Mouse (Mus musculus) kidney, adult 9 months (tissue): ENCODE data around the gene Aif1.
A peak's percentile ranks its signal among the peaks of the same experiment; 100 is the strongest.
"Not testable (repeated sequence)": the region's sequence is repeated elsewhere in the genome, so short reads cannot be mapped to it uniquely, and the experiment has no call there.

Experiments used
- DNase-seq: peaks from one replicate; pipeline ENCODE4 v3.0.0; 2022

Aif1 gene

DNA sequence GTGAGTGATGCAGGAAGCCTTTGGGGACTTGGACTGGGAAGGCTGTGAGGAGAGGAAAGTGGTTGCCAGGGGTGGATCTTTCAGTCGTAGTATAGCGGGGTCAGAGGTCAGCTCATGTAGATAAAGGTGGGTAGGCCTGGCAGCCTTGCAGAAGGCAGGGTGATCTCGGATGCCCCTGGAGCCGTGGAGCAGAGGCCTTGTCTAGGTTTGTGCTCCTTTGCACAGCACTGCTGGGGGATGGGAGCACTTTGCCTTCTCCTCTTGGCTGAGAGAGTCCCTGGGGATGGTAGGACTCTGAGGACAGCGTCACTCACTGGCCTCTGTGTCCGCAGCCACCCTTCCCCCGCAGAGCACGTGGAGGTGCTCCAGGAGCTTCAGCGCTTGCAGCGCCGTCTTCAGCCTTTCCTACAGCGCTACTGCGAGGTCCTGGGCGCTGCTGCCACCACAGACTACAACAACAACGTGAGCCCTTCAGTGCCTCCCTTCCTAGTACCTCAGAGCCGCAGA lies 35.3 kb downstream of the Aif1 start:
- DNase-seq: no peak

- no peak for DNase-seq
Measured at GRCm38 (mm10) chr17:35139269-35139668, 36.6 kb downstream of the Aif1 start.

DNA sequence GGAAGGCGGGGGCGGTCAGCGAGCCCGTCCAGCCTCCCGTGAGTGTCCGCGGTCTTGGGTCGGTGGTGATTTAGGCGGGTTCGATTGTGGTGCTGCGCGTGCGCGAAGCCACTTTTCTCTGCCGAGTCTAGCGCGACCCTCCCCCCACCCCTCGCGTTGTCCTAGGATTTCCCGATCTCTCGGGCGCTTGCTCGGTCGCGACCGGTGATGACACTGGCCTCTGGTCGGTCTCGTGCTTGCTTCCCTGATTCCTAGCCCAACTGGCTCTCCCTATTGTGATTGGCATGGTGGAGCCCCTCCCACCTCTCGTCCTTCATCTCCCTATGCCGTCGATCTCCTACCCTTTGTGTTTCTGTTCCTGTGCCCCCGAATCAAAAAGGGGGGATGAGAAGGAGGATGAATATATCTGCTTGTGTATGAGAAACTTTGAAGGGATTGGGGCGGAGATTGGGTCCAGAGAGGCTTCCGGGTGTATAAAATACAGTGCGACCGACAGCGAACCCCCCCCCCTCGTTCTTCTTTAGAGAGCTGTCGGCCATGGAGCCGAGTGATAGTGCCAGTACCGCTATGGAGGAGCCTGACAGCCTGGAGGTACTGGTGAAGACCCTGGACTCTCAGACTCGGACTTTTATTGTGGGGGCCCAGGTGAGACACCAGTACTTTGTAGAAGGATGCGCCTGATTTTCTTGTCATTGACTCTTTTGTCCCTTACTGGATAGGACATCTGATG lies 40.1 kb downstream of the Aif1 start:
- DNase-seq: no peak

DNA sequence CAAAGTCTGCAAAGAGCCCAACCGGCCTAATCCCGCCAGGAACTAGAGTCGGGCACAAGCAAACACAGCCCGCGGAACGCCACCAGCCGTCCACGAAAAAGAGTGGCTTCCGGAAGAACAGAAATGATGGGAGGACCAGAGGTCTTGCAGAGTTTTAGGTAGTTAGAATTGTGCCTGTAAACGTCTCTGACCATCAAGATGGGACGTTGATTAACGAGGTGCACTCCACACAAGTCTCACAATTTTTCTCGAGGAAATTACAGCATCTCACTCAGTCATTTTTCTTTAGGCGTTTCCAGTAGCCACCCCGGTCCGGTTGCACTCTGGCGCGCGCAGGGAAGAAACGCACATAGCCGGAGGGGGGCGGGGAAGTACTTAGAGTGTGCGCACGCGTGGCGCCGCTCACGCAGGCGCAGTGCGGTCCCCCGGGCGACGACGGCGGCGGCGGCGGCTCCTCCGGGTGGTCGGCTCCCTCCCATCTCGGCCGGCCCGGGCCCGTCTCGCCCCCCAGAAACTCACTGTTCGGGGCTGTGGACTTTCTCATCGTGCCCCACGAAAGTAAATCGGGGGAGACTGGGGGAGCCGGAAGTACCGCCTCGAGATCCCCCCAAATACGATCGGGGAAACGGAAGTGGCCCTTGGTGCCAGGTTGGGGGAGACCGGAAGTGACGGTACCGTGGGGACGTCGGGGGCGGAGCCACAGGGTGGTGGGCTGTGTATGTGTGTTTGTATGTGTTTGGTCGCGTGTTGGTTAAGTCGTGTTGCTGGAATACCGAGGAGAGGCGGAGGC lies 40.9 kb downstream of the Aif1 start, which contains the start of gene Bag6:
Gene Bag6, plus strand, starts transcription at position 378 of the 790 bp plus-strand sequence.
- peak; percentile 96 for DNase-seq

DNA sequence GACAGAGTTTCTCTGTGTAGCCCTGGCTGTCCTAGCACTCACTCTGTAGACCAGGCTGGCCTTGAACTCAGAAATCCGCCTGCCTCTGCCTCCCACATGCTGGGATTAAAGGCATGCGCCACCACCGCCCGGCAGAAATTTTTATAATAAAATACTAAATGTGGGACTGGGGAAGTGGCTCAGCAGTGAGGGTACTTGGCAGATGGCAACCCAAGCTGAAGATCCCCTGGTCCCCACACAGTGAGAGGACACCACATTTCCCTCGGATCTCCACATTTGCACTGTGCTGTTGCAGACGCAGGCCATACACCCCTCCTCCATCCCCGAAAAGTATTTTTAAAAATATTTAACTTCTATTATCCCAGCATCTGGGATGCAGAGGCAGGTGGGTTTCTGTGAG lies 42.4 kb downstream of the Aif1 start:
- DNase-seq: no peak

GRCm38 (mm10) chr17:35132174-35132560 lies 43.7 kb downstream of the Aif1 start:
- DNase-seq: no peak

- peak; percentile 70 for DNase-seq
Measured at GRCm38 (mm10) chr17:35131500-35132173, 44.2 kb downstream of the Aif1 start, which contains the start of gene Apom. TSS of gene Apom (minus strand) at chr17:35132050.

DNA sequence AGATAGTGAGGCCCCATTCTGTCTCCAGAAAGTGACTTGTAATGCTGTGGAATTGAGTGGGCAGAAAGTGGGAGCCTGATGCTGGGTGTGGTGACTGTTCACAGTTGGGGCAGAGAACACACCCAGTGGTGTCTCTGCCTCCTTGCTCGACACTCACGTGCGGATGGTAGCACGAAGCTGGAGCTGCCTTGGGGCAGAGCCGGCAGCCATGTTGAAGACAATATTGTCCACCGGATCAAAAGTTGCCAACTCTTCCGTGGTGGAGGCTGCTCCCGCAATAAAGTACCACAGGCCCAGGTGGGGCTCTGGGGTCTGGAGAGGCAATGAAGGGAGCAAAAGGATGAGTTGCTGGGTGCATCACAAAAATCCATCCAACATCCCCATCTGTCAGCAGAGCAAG lies 44.8 kb downstream of the Aif1 start:
- DNase-seq: no peak

GRCm38 (mm10) chr17:35128996-35129395 lies 46.9 kb downstream of the Aif1 start:
- DNase-seq: no peak

GRCm38 (mm10) chr17:35127017-35127416 lies 48.9 kb downstream of the Aif1 start:
- no peak for DNase-seq

DNA sequence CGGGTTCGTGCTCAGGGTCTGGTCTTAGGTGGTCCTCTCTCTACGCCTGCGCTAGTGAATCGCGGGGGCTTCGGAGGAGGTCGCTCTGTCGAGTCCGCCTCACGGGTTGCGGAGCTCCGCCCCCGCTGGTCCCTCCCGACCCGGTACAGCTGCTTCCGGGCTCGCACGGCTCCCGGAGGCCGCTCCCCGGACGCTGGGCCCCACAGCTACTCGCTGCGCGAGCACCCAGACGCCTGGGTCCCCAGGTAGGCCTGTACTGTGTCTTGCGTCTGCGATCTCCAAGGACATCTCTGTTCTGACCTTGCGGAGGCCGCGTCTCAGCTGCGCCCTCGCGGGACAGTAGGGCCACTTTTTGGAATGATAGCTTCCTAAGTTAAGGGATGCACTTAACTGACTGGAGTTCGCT lies 49.7 kb downstream of the Aif1 start, which contains the start of gene D17H6S53E:
Gene D17H6S53E, plus strand, starts transcription at position 168 of the 406 bp plus-strand sequence.
- DNase-seq: peak; percentile 74

DNA sequence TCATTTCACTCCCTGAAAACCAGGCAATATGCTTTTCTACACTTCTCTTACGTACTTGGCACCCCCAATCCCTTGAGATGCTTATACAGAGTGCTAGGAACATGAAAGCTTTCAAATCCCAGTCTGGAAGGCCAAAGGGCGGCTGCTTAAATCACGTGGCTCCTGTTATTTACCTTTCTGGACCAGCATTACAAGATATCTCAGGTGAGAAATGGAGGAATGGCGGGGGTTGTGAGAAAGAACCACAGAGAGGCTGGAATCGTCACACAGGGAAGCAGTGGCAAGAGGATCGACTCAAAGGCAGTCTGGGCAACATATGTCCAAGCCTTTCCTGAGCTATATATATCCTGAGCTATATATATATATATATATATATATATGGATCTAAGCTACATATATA lies 50.3 kb downstream of the Aif1 start:
- DNase-seq: no peak

DNA sequence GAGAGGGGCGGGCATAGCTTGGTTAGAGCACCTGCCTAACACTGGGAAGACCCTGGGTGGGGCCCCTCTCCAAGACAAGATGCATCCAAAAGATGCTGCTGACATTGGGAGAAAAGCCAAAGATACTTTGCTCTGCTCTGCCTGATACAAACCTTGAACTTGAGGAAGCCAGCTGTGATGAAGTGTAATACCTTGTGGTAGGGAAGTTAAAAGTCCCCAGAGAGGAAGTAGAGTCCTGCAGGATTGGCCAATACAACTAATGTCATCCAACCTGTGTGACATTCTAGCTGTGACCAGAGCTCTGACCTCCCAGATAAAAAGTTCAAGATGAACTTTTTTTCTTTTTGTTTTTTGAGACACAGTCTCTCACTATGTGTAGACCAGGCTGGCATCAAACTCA lies 50.8 kb downstream of the Aif1 start:
- no peak for DNase-seq

GRCm38 (mm10) chr17:35124261-35124896 lies 51.5 kb downstream of the Aif1 start:
- peak; percentile 55 for DNase-seq

- not testable (repeated sequence) for DNase-seq
Measured at GRCm38 (mm10) chr17:35123287-35123686, 52.6 kb downstream of the Aif1 start.

- peak; percentile 69 for DNase-seq
Measured at GRCm38 (mm10) chr17:35121871-35122303, 54.0 kb downstream of the Aif1 start, which contains the start of gene Csnk2b. TSS of gene Csnk2b (minus strand) at chr17:35122053.

DNA sequence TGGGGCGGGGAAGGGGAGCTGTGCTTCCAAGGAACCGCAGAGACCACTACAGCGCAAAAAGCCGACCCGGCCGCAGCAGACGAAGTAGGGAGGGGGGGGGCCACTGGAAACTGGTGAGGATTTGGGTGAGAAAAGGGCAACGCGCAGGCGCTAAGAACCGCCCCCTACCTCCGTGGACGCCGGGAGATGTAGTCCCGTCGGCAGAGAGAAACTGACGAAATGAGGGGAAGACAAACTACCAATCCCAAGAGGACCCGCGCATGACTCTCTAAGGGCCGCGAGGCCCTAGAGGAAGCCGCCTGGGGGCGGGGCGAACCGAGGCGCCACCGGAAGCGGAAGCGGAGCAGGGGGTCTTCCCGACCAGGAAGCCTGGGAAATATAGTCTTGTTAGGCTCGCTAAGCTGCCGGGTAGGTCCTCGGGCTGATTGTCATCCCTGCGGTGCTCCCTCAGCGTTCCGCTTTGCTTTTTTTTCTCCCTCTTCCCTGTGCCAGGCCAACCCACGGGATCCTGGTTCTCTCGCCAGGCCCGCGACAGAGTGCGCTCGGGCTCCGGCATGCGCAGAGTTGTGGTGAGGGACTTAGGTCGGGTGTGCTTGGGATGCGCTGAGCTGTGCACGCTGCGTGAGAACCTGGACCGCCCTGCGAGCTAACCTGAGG lies 54.6 kb downstream of the Aif1 start, which contains the start of gene Gpank1:
Gene Gpank1, plus strand, starts transcription at position 313 of the 657 bp plus-strand sequence.
- peak; percentile 99 for DNase-seq
